Mouse (Mus musculus) cerebellum, adult 18-20 months (tissue): ENCODE results near the gene Shb.
A peak's percentile ranks its signal among the peaks of the same experiment; 100 is the strongest.

Experiments
- DNase-seq, 2 experiments: peaks; one replicate each; pipeline ENCODE4 v3.0.0; 2021

The Shb gene

GRCm38 (mm10) chr4:45448481-45448880 lies 83.8 kb downstream of the Shb start:
- DNase-seq, result no peak

- no peak for DNase-seq
Observed at GRCm38 (mm10) chr4:45447196-45447595, 85.1 kb downstream of the Shb start.

- no peak for DNase-seq
Observed at GRCm38 (mm10) chr4:45445235-45445634, 87.0 kb downstream of the Shb start.

GRCm38 (mm10) chr4:45444813-45445212 lies 87.5 kb downstream of the Shb start:
- no peak for DNase-seq

GRCm38 (mm10) chr4:45443652-45444051 lies 88.6 kb downstream of the Shb start:
- no peak for DNase-seq

GRCm38 (mm10) chr4:45442237-45442636 lies 90.0 kb downstream of the Shb start:
- DNase-seq, result no peak

GRCm38 (mm10) chr4:45441778-45442177 lies 90.5 kb downstream of the Shb start:
- no peak for DNase-seq

GRCm38 (mm10) chr4:45439281-45439680 lies 93.0 kb downstream of the Shb start:
- DNase-seq, result no peak

GRCm38 (mm10) chr4:45437010-45437409 lies 95.3 kb downstream of the Shb start:
- DNase-seq, result no peak

GRCm38 (mm10) chr4:45436383-45436913 lies 95.8 kb downstream of the Shb start:
- DNase-seq, result no peak

GRCm38 (mm10) chr4:45435899-45436298 lies 96.4 kb downstream of the Shb start:
- DNase-seq, result no peak

GRCm38 (mm10) chr4:45434681-45435080 lies 97.6 kb downstream of the Shb start:
- DNase-seq, result no peak

- no peak for DNase-seq
Observed at GRCm38 (mm10) chr4:45434071-45434470, 98.2 kb downstream of the Shb start.

GRCm38 (mm10) chr4:45431806-45432205 lies 100.5 kb downstream of the Shb start:
- DNase-seq, result peak in 1 of 2 experiments; percentile 11

GRCm38 (mm10) chr4:45431316-45431715 lies 101.0 kb downstream of the Shb start:
- peak; percentile 57 to 65 for DNase-seq

GRCm38 (mm10) chr4:45429451-45429850 lies 102.8 kb downstream of the Shb start:
- DNase-seq, result peak; percentile 17 to 28

- no peak for DNase-seq
Observed at GRCm38 (mm10) chr4:45426724-45427457, 105.4 kb downstream of the Shb start.

GRCm38 (mm10) chr4:45423406-45423805 lies 108.9 kb downstream of the Shb start:
- no peak for DNase-seq

GRCm38 (mm10) chr4:45422640-45423039 lies 109.6 kb downstream of the Shb start:
- no peak for DNase-seq

- no peak for DNase-seq
Observed at GRCm38 (mm10) chr4:45421519-45422260, 110.6 kb downstream of the Shb start.

- no peak for DNase-seq
Observed at GRCm38 (mm10) chr4:45420733-45421132, 111.5 kb downstream of the Shb start.

- no peak for DNase-seq
Observed at GRCm38 (mm10) chr4:45419051-45419450, 113.2 kb downstream of the Shb start.

GRCm38 (mm10) chr4:45418229-45418950 lies 113.9 kb downstream of the Shb start:
- DNase-seq, result peak; percentile 33 to 37
